Mouse (Mus musculus) liver, embryonic 13.5 days (tissue): ENCODE results near the gene Eno3. TPM values are rescaled to one million over a fixed set of nuclear protein-coding genes. Genes with fewer than 3 reads are reported as not detected.
A peak's percentile ranks its signal among the peaks of the same experiment; 100 is the strongest.

ENCODE experiments used
- ATAC-seq: fragments of 200-750 bp; cut with Nextera tagmentation; 2 replicates; pipeline ENCODE4 v1.8.0; 2017; ENCODE audit warnings: low read depth, mild to moderate bottlenecking, moderate number of reproducible peaks, moderate library complexity
- DNase-seq: peaks from one replicate; pipeline ENCODE4 v3.0.0; 2022
- H3K27ac ChIP-seq: fragments of 300-500 bp; sonication (generic); 2 replicates; pipeline ENCODE4 v1.5.1; 2015; ENCODE audit warnings: moderate library complexity, mild to moderate bottlenecking, inconsistent platforms
- H3K27me3 ChIP-seq: fragments of 300-500 bp; sonication (generic); 2 replicates; pipeline ENCODE4 v1.6.1; 2015; ENCODE audit warnings: mild to moderate bottlenecking, inconsistent platforms
- H3K36me3 ChIP-seq: fragments of 300-500 bp; sonication (generic); 2 replicates; pipeline ENCODE4 v1.6.1; 2015; ENCODE audit warnings: mild to moderate bottlenecking, inconsistent platforms
- H3K4me1 ChIP-seq: fragments of 300-500 bp; sonication (generic); replicated peaks from 2 replicates; pipeline ENCODE4 v1.6.1; 2015; ENCODE audit warnings: inconsistent platforms
- H3K4me2 ChIP-seq: fragments of 300-500 bp; sonication (generic); 2 replicates; pipeline ENCODE4 v1.6.1; 2015; ENCODE audit warnings: inconsistent platforms, mild to moderate bottlenecking, moderate library complexity
- H3K4me3 ChIP-seq: fragments of 300-500 bp; sonication (generic); replicated peaks from 2 replicates; pipeline ENCODE4 v1.5.1; 2015; ENCODE audit warnings: mild to moderate bottlenecking, inconsistent platforms
- H3K9ac ChIP-seq: fragments of 300-500 bp; sonication (generic); 2 replicates; pipeline ENCODE4 v1.6.1; 2015; ENCODE audit warnings: mild to moderate bottlenecking, inconsistent platforms
- H3K9me3 ChIP-seq: fragments of 300-500 bp; sonication (generic); replicated peaks from 2 replicates; pipeline ENCODE4 v1.6.1; 2016; ENCODE audit warnings: inconsistent platforms
- WGBS: fragments of 180-500 bp; shearing (Covaris S2); methylation state at CpG from one replicate; pipeline ENCODE4 v1.1.7; 2015; ENCODE audit not compliant: insufficient replicate concordance; 5-methylcytosine and 5-hydroxymethylcytosine counted together
- microRNA-seq: library from miRNA; unstranded; fragments of <30 nt; microRNA quantifications from one replicate; pipeline ENCODE4, GENCODE M21; 2016
- polyA plus RNA-seq: library from polyadenylated mRNA; unstranded; fragments of >200 nt; fragmentation: Nextera tagmentation; extraction: Ambion mirVana; gene quantifications from 2 replicates; pipeline ENCODE4 v1.2.1, GENCODE M21; 2015

The Eno3 gene
- polyA plus RNA-seq, 1 experiment from 2014 or later = 6.7 TPM

DNA sequence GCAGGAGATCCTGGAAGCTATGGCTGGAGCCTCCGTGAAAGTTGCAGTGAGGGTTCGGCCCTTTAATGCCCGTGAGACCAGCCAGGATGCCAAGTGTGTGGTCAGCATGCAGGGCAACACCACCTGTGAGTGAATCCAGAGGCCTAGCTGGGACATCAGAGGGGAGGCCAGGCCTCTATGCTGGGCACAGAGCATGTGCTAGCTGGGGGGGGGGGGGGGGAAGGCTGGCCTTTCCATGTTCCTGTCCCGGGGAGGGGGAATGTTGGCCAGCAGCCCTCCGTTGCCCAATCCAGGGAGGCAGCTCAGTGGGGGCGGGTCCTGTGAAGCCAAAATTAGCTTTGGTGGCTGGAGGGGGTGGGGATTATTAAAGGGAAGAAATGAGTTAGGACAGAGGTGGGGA is 45.8 kb downstream of the Eno3 start:
- no peaks in the 10 kb centered on the region for H3K9me3 ChIP-seq
- H3K4me1 ChIP-seq = peaks cover 36% of the 10 kb centered on the region
- 0 out of 2 replicates have a peak overlapping the region, but pooled peaks have one; percentile 96 for H3K4me2 ChIP-seq
- no peak for ATAC-seq
- 65% methylated on average over 6 of the region's 6 CpGs for WGBS
- H3K4me3 ChIP-seq = no peak overlapping the region
- H3K9ac ChIP-seq = no peak overlapping the region
- H3K27ac ChIP-seq = no peak overlapping the region
- H3K27me3 ChIP-seq = peaks cover 31% of the 10 kb centered on the region
- peaks cover 35% of the 10 kb centered on the region for H3K36me3 ChIP-seq
- DNase-seq = no peak

DNA sequence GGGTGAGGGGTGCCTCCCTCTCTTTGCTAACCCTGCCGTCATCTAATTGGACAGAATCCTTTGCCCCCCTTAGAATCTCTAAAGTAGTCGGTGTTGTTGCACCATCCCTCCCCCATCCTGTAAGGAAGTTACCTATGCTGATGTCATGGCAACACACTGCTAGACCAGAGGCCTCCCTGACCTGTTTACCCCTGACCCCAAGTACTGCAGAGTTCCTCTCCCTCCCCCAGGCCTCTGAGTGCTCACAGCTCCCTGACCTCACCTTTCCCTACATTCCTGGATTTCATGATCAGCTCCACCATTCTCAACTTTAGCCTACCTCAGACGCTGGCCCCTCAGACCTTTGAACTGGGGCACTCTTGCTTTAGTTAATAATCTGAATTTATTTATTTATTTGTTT is 49.1 kb downstream of the Eno3 start:
- no peak for ATAC-seq
- Histone ChIP-seq H3K4me2 (no peak overlapping the region), H3K27ac (no peak overlapping the region), H3K4me1 (peaks cover 20% of the 10 kb centered on the region), H3K27me3 (peaks cover 21% of the 10 kb centered on the region), H3K36me3 (peaks cover 52% of the 10 kb centered on the region), H3K9me3 (no peaks in the 10 kb centered on the region), H3K4me3 (no peak overlapping the region), H3K9ac (no peak overlapping the region)
- DNase-seq = no peak
- 65% methylated on average over 3 of the region's 3 CpGs for WGBS

DNA sequence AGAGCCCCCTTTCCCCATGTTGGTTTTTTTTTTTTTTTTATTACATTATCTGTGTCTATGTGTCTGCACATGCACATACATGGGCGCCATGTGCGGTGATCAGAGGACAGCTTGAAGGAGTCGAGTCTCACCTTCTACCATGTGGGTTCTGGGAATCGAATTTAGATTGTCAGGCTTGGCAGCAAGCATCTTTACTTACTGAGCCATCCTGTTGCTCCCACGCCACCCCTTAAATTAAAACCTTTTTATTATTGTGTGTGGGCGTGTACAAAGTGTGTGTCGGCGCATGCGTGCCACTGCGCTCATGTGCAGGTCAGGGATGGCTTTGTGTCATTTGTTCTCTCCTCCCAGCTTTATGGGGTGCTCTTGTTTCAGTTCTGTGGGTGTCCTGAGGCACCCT is 54.0 kb downstream of the Eno3 start:
- Histone ChIP-seq H3K27me3 (peaks cover 6% of the 10 kb centered on the region; the same call in 1 of the 2 replicates), H3K27ac (no peak overlapping the region), H3K9me3 (no peaks in the 10 kb centered on the region), H3K4me2 (no peak overlapping the region), H3K9ac (no peak overlapping the region), H3K4me3 (no peak overlapping the region), H3K36me3 (peaks cover 36% of the 10 kb centered on the region), H3K4me1 (no peaks in the 10 kb centered on the region)
- 78% methylated on average over 10 of the region's 10 CpGs for WGBS
- ATAC-seq (no peak), DNase-seq (no peak)

Small RNAs within 50 kb of the gene (microRNA-seq; reads per million reads assigned to microRNA genes)
- gene Mir6925 = not detected

Other genes starting within 250 kb of the Eno3 start
- 19.0 and 21.0 TPM in 2 replicates for gene Pelp1, start 247.2 kb upstream of the Eno3 start, polyA plus RNA-seq
- 13.0 and 14.9 TPM in 2 replicates for gene Arrb2, start 224.6 kb upstream of the Eno3 start, polyA plus RNA-seq
- 17.2 and 19.1 TPM in 2 replicates for gene Med11, start 205.3 kb upstream of the Eno3 start, polyA plus RNA-seq
- 0.07 and 0.17 TPM in 2 replicates for gene Zmynd15, start 197.8 kb upstream of the Eno3 start, polyA plus RNA-seq
- gene Cxcl16, start 197.2 kb upstream of the Eno3 start, polyA plus RNA-seq = 0.70 and 1.4 TPM in 2 replicates
- 2.1 and 2.5 TPM in 2 replicates for gene Tm4sf5, start 152.0 kb upstream of the Eno3 start, polyA plus RNA-seq
- 0.23 and 0.46 TPM in 2 replicates for gene Vmo1, start 142.6 kb upstream of the Eno3 start, polyA plus RNA-seq
- 19.6 and 20.0 TPM in 2 replicates for gene Gltpd2, start 138.0 kb upstream of the Eno3 start, polyA plus RNA-seq
- 372 and 419 TPM in 2 replicates for gene Psmb6, start 131.8 kb upstream of the Eno3 start, polyA plus RNA-seq
- not detected in 2 replicates for gene Gm40193, start 124.3 kb upstream of the Eno3 start, polyA plus RNA-seq
- gene Pld2, start 117.1 kb upstream of the Eno3 start, polyA plus RNA-seq = 1.3 and 1.5 TPM in 2 replicates
- gene Mink1, start 94.3 kb upstream of the Eno3 start, polyA plus RNA-seq = 3.5 and 5.2 TPM in 2 replicates
- not detected in 2 replicates for gene 4930544D05Rik, start 41.4 kb upstream of the Eno3 start, polyA plus RNA-seq
- not detected in 2 replicates for gene Chrne, start 38.0 kb upstream of the Eno3 start, polyA plus RNA-seq
- gene Gp1ba, start 18.1 kb upstream of the Eno3 start, polyA plus RNA-seq = 2.8 and 4.7 TPM in 2 replicates
- gene Rnf167, start 10.0 kb upstream of the Eno3 start, polyA plus RNA-seq = 74.2 and 81.0 TPM in 2 replicates
- gene Slc25a11, start 9.7 kb upstream of the Eno3 start, polyA plus RNA-seq = 72.8 and 73.8 TPM in 2 replicates
- 1,347 and 1,531 TPM in 2 replicates for gene Pfn1, start 2.6 kb upstream of the Eno3 start, polyA plus RNA-seq
- gene Spag7, start 12.2 kb downstream of the Eno3 start, polyA plus RNA-seq = 69.2 and 72.4 TPM in 2 replicates
- gene Camta2, start 30.9 kb downstream of the Eno3 start, polyA plus RNA-seq = 2.8 and 3.6 TPM in 2 replicates
- 1.2 and 1.3 TPM in 2 replicates for gene Inca1, start 43.0 kb downstream of the Eno3 start, polyA plus RNA-seq
- 0.58 and 0.73 TPM in 2 replicates for gene Kif1c, start 43.3 kb downstream of the Eno3 start, polyA plus RNA-seq
- 1.2 and 1.8 TPM in 2 replicates for gene Zfp3, start 107.0 kb downstream of the Eno3 start, polyA plus RNA-seq
- gene Scimp, start 155.4 kb downstream of the Eno3 start, polyA plus RNA-seq = 0.18 and 0.41 TPM in 2 replicates
- gene Rabep1, start 187.6 kb downstream of the Eno3 start, polyA plus RNA-seq = 17.6 and 18.6 TPM in 2 replicates